Mouse (Mus musculus) cerebellum, adult 11-12 months (tissue): ENCODE data around the gene Ptprz1.
"Not testable (repeated sequence)": the region's sequence is repeated elsewhere in the genome, so short reads cannot be mapped to it uniquely, and the experiment has no call there.

ENCODE experiments used
- DNase-seq: peaks from one replicate; pipeline ENCODE4 v3.0.0; 2022

Ptprz1 gene

DNA sequence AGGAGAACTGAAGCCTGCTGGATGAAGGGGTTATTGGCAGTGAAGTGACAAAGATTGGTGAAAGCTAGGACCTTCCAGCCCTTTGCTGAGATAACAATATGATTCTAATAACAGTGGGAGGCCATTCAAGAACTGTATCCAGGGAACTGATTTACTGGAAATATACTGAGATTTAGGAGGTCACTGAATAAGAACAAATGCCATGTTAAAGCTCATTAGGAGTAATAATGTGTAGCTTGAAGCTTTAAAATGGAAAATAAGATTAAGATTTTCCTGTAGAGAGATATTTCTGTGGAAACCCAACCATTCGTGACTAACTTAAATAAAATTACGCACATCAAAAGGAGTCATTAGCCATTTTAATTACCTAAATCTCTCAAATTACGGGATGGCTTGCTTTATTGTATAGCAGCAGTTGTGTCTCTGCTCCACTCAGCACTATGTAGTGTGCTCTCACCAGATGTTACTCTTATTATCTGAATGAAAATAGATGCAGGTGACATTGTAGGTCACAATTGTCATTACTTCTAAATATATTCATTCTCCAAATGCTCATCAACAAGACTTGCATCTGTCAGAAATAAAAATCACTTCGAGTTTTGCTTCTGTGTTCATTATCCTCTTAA, 139.8 kb downstream of the Ptprz1 start:
- DNase-seq, result no peak

DNA sequence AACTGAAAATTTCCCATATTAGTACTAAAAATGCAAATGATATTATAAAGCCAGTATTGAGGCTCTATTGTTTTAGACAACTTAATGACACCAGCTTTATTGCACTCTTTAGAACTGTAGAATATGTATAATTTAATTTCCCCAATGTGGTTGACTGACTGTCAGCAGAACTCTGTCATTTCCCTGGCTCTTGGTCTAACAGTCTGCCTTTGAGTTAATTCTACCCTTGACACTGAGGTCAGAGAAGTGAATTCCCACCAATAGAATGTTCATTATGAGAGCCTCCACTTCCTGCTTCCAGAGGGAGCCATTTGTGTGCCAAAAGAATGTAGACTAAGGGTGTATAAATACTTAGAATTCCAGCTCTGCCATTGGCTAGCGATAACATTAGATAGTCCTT, 152.9 kb downstream of the Ptprz1 start:
- no peak for DNase-seq

DNA sequence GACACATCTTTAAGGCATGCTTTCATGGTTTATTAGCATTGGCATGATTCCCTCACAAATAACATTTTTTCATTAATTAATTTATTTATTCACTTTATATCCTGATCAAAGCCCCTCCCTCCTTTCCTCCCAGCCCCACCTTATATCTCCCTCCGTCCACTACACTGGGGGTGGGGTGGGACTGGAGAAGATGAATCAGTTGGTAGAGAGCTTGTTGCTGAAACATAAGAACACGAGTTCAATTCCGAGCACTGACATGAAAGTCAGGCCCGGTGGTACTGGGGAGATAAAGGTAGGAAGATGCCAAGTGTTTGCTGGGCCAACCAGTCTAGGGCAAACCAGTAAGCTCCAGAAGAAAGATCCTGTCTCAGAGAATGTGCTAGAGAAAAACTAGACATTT, 173.5 kb downstream of the Ptprz1 start:
- no peak for DNase-seq

DNA sequence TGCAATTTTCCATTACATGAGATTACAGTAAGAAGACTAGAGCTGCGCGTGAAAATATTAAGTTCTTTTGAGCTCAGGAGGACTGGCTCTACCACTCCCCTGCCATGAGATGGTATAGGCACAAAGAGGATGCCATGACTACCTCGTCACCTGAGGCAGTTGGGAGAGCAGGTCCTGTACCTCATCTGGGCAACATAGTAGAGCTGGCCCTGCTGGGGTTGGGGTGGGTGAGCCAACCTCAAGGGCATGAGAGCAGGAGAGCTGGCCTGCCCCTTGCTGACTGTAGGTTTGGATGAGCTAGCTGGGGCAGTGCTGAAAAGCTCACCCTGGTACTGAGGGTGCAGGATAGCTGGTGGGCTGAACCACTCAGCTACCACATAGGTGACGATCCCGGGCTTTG, 180.4 kb downstream of the Ptprz1 start:
- DNase-seq, result no peak

DNA sequence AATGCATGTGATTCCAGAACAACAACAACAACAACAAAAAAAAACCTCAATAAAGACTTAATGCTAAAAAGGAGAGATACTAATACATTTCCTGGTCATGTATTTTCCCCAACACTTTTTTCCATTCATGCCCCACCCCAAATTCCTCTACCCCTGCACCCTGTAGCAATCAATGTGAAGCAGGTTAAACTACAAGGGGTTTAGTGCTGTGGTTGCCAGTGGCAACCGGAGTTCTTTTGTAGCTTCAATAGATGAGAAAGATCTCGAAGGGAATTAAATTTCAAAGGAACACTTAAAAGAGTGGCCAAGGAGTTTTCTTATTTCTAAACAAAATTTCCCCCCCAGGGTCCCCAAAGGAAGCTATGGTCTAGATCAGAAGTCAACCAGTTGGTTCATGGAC, 200.8 kb downstream of the Ptprz1 start:
- no peak for DNase-seq

DNA sequence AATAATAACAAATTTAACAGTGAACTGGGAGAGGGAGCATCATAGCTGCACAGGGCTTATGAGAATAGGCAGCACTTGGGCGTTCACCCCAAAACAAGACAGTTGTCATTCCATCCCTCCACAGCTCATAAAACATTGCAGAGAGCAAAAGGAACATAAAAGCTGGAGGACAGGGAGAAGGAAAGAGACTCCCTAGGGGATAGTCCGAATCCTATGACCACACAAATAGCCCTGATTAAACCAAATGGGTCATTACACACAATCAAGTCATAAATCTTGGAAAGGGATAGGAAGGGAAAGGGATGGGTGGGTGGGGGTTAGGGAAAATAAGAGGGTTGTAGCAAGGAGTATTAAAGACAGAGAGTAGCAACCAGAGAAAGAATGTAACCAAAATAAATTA, 203.0 kb downstream of the Ptprz1 start:
- no peak for DNase-seq

DNA sequence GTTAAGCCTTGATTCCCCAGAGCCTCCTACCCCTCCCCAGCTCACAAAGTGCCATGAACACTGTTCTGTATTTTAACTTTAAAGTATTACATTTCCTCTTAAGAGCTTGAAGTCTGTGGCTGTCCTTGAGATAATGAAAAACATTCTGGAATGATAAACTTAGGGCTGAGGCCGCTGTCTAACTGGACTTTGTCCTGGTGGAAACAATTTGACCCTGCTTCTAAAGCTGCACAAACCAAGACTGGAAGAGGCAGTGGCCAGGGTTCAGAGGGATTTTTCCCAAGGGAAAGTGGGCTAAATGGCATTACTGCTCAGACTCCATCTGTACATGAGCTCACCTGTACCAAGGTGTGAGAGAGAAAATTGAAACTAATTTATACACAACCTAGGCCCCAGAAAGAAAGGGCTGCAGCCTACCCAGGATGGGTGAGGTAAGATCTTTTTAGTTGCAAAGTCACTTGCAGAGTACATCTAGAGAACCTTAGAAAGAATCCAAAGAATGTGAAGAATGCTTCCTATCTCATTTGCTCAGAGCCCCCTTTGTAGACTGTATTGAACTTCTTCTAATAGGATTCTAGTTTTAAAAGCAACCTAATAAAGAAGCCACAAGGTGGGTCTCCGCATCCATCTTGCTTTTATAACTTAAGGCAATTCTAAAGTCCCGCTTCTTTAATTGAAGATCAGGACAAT, 204.8 kb downstream of the Ptprz1 start:
- DNase-seq, result no peak

DNA sequence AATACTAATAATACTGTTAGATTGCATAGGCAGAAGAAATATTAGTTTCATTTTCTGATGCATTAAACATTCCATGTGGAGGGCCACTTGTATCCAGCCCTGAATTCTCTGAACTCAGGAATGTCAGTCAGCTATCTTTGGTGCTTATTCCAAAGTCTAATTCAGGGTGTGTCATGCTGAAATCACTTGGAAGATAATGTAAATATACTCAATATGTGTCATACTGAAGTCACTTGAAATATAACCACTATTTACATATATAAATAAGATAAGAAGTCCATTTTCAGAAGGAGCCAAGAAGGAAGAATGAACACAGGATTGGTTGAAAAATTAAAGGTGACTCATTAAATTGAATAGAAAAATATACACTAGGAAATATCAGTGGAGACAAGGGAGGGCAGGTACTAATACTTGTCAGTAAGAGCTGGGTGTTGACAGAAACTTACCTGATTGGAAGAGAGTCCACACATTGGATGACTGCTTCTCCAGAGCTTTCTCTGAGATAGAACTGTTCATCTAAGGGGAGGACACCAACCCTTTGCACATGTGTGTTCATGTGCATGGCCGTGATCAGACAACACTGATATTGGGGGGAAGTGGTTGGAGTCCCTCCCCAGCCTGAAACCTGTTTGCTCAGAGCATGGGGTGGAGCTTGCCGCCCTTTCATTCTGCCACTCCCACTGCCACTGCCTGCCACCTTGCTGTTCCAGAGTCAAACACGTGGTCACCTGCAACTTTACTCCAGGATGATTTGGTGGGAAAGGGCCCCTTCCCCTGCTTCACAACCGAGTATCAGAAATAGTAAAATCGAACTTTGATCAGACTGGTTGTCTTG, 209.5 kb downstream of the Ptprz1 start:
- no peak for DNase-seq

DNA sequence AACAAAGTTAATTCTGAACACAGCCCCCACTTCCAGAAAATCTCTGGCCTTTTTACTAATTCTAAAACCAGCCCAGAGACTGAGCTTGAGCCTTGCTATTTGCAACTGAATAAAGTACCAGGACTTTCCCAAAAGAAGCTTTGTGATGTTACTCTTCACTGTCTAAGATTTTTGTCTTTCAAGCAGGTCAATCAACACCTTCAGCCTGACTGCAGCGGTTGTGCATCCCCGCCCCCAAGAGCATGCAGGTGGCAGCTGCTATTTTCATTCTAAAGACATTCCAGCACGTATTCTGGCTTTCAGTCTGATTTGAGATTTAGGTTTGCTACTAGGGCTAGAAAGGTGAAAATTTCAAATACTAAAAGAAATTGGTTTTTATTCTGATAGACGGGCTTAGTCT, 214.0 kb downstream of the Ptprz1 start:
- DNase-seq, result not testable (repeated sequence)

DNA sequence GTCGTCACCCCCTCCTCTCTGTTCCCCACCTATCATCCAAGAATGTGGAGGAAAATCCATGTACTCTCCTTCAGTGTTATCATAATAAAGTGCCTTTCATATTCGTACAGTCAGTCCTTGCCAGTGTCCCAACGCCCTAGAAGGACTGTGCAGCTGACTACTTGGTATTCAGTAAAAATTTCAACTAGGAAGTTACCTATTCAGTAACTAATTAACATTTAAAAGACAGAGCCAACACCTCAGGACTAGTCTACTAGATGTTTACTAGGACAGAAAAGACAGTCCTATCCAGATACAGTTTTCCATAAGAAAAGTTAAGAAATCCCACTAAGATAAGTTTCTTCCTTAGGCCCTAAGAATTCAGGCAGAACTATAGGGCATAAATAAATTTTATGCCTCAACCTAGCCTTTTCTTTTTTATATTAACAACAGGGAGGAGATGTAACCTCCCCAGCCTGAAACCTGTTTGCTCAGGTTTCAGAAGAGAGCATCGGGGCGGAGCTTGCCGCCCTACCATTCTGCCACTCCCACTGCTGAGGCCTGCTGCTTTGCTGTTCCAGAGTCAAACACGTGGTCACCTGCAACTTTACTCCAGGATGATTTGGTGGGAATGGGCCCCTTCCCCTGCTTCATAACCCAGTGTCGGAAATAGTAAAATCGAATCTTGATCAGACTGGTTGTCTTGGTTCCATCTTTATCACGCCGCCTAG, 215.2 kb downstream of the Ptprz1 start:
- not testable (repeated sequence) for DNase-seq
